Mouse (Mus musculus) adrenal gland, adult 18-20 months (tissue): ENCODE measurements at regions not wholly inside any gene's neighbourhood (a gene's known extent, or its start where the extent isn't known, plus 50 kb on each side); places are given as distances from the start of the nearest gene placed in this dataset.
"Not testable (repeated sequence)": the region's sequence is repeated elsewhere in the genome, so short reads cannot be mapped to it uniquely, and the experiment has no call there.

ENCODE experiments used
- DNase-seq, 2 experiments: peaks; one replicate each; pipeline ENCODE4 v3.0.0; 2021 to 2022; ENCODE audit warnings: low spot score in 2 of 2

DNA sequence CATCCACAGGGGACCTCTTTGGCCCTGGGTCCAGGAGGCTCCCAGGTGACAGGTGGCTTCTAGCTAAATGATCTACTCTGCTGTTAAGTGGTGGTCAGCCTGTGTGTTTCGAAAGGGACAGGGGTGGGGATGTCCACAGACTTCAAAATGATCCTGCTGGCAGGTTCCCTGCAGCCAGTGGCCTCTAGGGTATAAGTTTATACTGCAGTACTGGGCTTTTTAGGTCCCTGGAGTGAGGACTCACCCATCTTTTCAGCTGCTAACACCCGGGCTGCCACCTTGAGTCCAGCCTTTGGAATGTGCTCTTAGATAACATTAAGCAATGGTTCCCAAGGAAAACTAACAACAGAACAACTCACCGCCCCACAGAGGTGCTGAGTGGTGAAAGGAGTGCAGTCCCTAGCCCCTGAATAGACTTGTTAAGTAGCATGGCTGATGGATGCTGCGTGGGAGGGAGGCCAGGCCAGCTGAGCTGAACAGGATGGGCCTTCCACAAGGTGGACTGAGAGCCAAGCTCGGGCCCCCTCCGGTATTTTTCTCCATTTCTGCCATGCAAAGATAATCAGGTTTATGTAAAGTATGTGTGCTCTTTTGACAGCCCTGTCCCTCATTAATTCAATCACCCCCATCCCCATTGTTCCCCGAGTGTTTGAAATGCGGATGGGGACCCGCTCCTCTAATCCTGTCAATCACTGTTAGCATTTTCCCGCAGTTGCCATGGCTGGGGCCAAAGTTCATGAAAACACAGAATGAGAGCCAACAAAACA lies 226.0 kb upstream of the Irx4 start:
- DNase-seq, result no peak

DNA sequence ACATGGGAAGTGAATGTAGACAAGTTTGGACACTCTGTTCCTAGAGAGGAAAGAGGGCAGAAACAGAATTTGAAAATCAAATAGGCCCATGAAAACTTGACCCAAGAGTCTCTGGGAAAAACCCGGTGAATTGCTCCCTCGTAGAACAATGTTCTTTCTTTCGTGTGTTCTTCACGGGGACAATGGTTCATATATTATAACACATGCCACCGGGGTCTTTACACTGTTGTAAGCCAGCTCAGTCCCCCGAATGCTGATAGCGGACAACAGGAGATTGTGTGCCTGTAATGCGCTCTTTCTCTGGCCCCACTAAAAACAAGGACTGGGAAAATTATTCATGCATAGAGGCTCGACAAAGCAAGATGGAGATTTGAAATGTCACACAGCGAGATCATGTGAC lies 225.4 kb upstream of the Irx4 start:
- DNase-seq, result no peak

DNA sequence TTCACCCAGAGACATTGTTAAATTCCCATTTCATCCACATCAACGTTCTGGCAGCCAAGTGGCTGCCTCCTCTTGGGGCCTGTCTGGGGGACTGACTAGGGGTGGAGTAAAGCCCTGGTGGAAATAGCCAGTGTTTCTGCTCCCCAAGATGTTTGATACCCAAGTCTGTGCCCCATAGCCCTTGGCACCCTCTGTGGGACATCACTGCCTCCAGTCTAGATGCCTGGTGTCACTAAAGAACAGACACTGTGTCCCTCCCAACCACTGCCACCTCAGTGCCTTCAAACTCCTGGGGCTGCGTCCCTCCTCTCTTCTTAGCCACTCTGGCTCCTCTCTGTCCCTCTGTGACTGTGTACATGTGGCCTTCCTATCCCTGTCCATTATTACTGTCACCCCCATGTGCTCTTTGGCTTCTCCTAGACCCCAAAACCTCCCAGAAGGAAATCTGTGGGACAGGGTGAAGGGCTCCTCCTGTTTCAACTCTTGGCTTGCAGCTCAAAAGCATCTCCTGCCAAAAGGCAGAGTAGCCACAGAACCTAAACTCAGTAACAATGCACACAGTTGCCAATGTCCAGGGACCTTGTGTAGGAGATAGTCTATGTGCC lies 224.8 kb upstream of the Irx4 start:
- no peak for DNase-seq

DNA sequence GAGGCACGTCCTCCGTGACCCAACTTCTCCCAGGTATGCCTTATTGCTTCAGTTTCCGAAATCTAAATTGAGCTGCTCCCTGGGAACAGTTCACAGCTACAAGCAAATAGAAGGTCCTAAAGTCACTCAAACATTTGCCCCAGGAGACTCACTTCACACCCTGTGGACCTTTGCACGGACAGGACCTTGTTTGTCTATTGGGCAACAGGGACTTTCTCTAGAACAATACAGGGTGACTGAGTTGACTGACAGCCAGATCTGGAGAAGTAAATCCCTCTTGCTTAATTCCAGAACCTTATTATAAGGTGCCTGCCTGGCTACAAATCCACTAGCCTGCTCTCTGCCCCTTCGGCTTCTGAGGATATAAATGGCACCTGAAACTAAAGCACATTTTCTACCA lies 220.5 kb upstream of the Irx4 start:
- DNase-seq, result no peak

DNA sequence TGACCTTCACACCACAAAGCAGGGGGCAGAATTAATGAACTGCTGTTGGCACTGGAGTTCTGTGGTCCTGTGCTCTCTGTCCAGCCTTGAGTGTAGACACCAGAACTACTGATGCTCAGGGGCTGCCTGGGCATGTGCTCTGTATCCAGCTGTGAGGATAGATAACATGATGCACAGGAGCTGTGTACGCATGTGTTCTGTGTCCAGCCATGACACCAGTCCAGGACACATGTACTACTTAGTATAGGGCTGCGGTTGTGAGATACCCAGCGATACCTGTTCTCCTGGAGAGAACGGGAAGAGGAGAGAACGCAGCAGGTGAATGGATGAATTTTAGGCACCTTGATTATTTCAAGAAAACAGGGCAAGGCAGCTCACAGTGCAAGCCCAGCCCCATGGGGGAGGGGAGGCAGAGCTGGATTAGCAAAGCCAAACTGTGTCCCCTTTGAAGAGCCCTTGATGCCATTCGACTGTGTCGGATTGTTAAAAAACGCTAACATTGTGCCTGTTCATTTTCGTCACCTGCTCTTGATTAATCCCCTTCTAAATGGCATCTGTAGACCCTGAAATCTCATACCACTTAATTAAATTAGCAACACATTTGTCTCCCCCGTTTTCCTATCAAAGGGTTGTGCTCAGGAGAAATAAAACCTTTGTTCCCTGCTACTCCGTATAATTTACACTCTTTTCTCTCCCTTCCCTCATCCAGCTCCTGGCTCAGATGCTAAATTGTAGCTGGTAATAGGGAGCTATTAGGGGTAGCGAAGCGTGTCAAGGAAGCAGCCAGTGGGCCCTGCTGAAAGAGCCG lies 218.8 kb upstream of the Irx4 start:
- DNase-seq, result no peak

DNA sequence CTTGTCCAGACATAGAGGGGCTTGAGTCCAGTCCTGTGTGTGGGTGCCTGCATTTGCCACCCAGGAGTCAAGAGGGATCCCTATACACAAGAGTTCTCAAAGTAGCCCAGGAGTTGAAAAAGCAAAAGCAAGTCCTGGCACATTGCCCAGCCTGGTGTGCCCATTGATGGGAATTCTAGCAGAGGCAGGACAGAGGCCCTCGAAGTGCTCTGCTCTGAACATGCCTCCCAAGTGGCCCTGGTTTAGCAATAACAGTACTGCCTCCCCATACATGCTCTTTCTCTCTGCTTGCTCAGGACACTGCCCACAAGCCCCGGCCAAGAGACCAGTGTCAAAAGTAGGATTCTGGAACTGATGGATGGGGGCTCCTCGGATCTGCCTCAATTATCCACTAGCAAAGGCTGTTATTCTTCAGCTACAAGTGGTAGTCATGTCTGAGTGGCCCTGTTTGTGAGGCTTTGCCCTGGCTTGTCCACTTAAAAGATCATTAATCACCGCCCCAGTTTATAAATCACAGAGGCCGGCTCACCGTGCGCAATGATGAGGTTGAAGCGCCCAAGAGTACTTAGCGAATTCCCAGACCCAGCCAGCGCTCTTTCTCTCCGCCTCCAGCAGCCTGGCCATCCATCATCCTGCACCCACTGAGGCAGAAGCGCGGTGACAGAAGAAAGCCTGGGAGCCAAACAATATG lies 190.3 kb upstream of the Irx4 start:
- DNase-seq, result no peak

DNA sequence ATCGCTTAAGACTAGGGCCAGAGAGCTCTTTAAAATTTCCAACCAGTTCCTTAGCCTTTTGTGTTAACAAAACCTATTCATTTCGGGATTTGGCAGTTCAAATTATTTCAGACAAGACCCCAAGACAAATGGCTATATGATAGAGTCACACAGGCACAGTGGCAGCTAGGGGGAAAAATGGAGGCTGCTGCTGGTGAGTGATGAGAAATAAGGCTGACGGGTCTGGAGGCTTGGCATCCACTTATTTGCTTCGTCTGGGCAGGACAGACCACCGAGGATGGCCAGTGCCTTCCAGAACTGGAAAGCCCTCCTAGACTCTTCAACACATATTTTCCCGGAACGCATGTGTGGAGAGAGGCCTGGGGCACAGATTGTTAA lies 189.8 kb upstream of the Irx4 start:
- no peak for DNase-seq

DNA sequence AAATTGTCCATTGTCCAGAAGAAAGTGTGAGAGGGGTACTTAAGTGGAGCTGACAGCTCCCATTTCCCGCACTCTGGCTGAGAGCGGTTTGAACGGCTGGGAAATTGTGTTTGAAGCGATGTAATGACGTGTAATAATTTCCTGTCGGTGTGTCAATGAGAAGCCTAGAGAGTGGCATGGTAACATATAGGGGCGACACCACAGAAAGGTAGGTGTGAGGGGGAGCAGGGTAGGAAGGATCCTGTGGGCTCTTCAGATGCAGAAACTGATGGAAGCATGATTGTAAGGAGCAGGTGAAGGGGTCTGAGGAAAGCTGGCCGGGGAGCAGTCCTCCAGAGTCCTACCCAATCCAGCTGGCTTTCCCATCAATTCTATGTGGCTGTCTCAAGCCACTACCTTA lies 189.2 kb upstream of the Irx4 start:
- DNase-seq, result no peak

DNA sequence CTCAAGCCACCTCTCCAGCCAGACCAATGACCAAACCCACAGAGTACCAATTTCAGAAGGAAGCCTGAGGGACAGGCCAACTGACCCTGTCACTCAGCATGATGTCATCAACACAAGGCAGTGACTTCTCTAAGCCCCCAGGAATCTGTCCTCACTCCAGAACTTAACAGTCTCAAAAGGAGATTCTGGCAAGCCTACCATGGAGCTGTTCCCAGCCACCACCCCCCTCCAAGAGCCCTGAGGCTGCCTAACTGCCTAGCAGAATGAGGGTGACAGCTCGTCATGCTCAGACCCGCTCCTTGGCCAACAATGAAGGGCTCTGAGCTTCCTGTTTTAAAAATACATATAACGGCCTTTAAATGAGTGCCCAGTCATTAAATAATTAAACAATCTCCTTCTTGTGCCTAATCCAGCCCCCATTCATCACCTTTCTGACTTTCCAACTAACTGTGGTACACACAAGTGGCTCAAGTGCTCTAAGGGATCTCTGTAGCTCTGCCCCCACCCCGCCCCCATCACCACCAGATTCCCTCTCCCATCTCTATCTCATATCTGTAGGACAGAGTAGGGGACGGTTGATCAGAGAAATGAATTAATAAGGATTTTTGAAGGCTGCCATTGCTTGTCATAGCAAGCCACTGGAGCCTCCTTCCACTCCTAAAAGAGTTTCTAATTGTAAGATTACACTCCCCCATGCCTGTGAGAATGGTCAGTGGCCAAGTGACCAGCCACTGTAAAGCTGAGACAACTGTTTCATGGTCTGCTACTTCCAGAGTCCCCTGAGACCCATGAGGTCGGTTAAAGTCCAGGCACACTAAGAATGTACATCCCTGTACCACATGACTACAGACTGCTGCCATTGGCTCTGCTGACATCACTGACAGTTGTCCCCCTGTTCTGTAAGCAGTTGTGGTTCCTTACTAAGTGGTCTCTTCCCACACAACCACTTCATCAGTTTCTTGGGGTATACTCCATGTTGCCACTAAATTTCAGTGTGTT lies 188.1 kb upstream of the Irx4 start:
- no peak for DNase-seq

DNA sequence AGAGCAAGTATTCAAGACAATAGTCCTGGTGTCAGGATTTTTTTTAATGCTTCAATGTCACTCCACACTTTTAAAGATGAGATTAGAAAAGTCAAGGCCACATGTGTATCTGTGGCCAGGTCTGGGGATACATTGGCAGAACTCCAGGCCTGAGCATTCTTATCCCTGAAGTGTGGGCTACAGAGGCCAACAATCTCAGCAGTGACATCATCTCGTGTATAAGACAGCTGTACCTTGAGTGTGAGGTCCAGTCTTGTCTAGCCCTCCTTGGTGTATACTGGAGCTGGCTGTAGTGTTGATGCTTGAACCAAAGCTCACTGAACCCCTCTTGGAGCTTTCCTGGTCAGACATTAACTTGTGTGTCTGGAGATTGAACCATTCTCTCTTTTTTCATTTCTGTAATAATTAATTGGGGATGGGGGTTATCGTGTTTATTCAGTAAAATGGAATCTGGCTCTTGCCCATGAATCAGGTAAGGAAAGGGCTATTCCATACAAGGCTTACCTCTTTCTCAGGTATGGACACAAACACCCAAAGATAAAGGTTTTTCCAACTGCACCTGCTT lies 182.3 kb upstream of the Irx4 start:
- no peak for DNase-seq

DNA sequence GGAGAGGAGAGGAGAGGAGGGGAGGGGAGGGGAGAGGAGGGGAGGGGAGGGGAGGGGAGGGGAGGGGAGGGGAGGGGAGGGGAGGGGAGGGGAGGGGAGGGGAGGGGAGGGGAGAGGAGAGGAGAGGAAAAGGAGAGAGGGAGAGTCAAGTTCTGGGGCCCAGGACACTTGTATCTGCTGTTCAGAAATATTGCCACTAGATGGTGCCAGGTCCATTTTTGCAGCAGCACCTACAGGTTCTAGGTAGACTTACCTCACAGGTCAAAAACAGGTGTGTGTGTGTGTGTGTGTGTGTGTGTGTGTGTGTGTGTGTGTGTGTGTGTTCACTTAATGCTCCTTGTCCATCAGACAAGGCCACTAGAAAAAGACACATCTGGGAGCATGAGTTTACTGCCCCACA lies 172.5 kb upstream of the Irx4 start:
- not testable (repeated sequence) for DNase-seq

DNA sequence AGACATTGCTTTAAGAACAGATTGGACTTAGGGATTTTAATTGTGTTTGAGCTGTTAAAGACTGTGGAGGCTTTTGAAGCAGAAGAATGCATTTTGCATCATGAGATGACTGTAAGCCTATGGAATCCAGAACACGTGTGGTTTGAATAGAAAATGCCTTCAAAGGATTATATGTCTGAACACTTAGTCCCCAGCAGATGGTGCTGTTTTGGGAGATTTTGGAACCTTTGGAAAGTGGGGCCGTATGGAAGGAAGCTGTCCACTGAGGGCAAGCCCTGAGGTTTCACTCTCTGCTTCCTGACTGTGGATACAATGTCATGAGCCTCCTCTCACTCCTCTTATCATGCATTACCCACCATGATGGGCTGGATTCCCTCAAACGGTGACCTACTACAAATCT lies 168.4 kb upstream of the Irx4 start:
- DNase-seq, result no peak

DNA sequence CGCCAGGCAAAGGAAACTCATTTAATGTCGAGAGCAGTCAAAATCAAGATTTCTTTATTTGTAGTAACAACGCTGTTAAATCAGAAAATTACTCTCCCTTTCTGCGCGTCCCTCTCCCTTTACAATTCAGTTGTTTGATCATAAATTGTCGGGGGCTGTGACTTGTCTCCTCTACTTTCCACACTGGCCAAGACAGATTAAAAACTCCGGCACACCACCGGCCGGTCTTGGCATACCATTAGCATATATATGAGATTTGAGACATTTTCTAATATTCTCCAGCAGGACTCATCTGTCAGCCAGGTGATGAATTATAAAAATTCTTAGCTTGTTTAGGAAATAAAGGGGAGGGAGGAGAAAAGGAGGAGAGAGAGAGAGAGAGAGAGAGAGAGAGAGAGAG lies 162.8 kb upstream of the Irx4 start:
- DNase-seq, result no peak

DNA sequence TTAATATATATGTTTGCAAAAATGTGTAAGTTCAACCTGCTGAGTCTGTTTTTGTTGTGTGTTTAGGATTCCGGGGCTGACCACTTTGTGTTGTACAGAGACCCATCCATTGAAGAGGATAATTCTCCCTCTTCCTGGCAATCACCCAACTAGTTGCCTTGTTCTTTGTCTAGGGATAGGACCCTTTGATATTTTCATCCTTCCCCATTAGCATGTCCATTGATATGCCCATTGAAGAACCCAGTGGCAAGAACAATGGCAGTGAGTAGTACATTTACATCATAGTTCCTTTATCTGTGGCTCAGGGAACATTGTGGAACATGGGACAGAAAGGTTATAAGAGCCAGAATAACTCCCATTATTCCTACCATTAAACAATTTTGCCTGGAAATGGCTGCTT lies 160.9 kb upstream of the Irx4 start:
- DNase-seq, result no peak

DNA sequence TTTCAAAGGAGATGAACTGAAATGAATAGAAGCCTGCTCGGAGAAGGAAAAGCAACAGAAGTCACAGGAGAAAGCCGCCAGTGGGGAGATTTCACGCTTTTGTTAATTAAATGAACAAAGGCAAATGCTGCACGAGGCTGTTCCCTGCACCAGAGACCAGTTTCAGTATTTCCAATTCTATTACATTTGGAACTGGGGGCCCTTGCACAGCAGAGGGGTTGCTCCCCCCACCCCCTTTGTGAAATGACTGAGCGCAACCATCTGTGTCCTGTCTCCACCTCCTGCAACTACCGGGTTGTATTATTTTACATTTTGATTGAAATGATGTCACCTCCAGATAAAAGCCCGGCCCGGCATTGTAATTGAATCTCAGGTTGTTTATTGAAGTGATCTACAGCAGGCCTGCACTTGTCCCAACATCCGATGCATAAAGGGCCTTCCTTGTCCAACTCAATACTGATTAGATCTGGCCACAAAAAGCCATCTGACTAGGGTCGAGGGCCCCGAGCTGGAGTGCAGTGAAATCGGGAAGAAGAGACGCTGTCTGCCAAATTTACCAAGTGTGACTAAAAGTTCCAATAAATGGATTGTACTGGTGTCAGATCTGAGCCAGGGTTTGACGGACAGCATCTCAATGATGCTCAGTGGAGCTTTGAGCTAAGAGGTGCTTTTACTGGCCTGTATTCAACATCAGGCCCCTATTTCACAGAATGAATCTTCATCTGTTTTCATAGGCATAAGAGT lies 152.9 kb upstream of the Irx4 start:
- no peak for DNase-seq

DNA sequence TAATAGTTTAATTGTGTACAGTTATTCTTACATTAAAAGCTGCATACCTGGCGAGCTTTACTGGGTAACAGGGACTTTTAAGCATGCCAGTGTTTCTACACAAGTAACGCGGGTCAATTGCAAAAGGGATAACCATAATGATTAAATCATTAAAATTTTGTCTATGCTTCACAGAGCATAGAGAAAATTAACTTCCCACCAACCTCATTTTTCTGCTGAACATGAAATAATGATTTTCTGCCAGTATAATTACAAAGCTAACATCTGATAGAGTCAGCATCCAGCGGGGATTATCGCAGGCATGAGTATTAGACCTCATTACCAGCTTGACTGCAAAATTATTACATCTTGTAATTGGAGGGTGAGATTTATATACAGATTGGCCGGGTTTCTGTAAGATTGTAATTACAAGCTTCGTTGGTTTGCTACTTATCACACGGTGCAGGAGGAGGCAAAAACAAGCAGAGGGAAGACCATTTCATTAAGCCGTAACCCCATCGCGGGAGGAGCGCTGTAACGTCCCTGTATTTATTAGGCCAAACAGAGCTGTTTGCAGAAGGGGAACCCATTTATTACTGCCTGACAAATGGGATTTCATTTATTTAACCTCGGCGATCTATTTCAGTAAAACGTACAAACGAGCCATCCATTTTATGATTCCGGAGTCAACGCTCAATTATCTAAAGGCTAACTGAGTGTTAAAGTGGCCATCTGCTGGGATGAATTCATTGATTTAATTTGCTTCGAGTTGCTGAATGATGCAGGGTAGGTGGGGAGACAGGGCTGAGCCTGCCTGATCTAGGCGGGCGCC lies 143.3 kb upstream of the Irx4 start:
- DNase-seq, result no peak

DNA sequence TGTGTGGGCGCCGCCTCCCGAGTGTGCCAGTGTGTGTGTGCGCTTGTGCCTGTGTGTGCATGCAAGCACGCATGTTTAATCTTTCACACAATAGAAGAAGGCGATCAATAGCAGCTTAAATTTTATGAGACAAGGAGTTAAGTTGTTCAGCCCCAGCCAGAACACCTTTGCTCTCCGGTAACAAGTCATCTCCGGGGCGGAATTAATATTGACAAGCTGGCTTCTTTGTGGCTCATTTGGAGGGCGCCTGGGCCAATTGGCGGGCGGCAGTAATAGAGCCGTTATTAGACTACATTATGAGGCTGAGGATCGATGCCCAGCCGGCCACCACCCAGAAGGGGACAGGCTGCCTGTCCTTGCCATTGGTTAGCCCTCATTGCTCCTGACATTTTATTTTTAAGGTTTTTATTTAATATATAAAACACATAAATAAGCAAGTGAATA lies 142.6 kb upstream of the Irx4 start:
- DNase-seq, result no peak

DNA sequence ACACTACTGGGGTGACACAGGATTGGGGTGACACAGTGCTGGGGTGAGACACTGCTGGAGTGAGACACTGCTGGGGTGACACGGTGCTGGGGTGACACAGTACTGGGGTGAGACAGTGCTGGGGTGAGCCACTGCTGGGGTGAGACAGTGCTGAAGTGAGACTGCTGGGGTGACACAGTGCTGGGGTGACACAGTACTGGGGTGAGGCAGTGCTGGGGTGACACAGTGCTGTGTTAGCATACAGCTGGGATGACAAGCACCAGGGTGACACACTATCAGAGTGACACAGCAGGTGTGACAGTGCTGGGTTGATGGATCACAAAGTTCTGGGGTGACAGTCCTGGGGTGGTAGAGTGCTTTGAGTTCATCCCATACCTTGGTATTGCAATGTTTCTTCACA lies 137.3 kb upstream of the Irx4 start:
- DNase-seq, result no peak

DNA sequence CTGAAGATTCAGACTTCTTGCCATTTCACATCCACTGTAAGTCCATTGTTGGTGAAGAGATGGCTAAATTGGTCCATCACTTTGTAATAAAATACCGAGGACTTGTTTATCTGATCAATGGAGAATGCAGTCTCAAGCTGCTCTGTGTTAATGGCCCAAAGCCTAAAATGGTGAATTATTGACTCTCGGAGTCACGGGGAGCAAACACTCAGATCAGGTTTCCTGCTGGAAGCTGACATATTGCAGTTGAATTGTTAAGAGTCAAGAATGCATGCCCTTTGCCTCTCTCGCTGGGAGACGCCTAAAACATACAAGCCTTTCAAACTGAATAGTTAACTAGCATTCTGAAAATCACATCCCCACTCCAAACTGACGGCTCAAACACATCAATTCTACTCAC lies 129.0 kb upstream of the Irx4 start:
- DNase-seq, result no peak
